Mouse (Mus musculus): Measurements from ENCODE around the gene Gja5.
"Not testable (repeated sequence)": the region's sequence is repeated elsewhere in the genome, so short reads cannot be mapped to it uniquely, and the experiment has no call there.

Gene Gja5

DNA sequence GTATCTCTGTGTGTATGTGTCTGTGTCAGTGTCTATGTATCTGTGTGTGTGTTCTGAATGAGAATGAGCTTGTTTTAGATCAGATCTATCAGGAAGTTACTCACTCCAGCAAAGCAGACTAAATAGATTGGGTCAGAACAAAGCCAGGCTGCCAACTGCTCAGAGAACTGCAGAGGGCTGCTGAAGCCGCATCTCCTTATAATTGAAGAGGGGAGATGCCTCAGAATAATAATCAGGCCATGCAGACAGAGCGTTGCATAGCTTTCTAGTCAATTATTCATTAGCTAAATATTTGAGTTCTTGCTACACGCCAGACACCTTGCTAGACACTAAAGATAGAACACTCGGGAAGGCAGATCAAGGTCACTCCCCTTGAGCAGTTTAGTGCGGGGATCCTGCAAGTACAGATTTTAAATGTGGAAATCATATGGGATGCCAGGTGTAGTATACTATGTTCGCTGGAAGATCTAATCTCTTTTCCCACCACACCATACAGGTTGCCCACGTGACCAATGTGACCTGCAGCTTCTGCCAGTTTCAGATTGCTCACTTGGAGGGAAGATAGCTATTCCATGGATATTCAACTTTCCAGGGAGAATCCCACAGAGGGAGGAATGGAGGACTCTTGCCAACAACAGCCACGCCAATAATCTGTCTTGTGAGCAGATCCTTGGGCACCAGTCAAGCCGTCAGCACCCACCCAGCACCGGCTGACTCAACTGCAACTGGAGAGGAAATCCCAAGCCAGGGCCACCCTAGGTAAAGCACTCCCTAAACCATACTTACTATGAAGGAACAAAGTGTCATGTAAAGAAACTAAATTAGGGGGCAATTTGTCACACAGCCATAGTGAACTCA is 196.5 kb downstream of the Gja5 start:
- DNase-seq (ENCODE audit: low read depth, low spot score) = no peak

- not testable (repeated sequence) for DNase-seq (ENCODE audit: low read depth, low spot score)
These were observed 199.5 kb downstream of the Gja5 start for GRCm38 (mm10) chr3:97103946-97104345.

GRCm38 (mm10) chr3:97104696-97105430 is 200.4 kb downstream of the Gja5 start:
- DNase-seq (ENCODE audit: low read depth, low spot score) = peak; percentile 14

GRCm38 (mm10) chr3:97117511-97117910 is 213.0 kb downstream of the Gja5 start:
- no peak for DNase-seq (ENCODE audit: low read depth, low spot score)

DNA sequence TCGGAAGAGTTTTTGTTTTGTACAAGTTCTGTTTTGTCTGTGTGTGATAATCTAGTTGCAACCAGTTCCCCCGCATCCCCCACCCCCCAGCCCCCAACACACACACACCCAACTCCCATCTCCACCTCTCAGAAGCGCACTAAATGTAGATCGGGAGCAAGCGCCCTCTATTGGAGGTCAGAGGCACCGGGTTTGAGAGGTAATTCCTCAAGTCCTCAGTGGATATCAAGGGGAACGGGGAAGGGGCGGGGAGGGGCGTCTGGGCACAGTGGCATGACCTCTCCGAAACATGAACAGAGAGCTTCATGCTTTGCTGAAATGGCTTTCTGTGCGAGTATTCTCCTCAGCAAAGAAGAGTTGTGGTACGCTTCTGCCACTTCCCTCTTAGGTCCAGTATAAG is 213.8 kb downstream of the Gja5 start:
- no peak for DNase-seq (ENCODE audit: low read depth, low spot score)

DNA sequence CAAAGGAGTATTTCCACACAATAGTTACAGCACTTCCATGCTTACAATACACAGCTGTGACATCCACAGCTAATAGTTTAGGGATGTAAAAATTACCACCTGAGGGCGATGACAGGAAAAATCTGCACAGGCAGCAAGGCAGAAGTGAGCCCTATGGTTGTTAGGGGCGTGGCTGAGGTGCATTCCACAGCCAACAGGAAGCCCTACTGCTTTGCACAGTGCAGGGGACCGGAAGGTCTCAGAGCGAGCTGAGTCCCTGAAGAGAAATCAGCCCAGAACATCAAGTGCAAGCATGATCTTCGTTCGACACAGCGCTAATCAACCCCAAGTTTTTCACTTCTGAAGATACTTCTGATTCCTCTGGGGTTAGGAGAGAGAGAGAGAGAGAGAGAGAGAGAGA is 219.7 kb downstream of the Gja5 start:
- peak; percentile 18 for DNase-seq (ENCODE audit: low read depth, low spot score)

Measured in mesoderm, embryonic 11.5 days (tissue).